Mouse (Mus musculus) left cerebral cortex, postnatal 25 days (tissue): ENCODE measurements around the gene 2210418O10Rik. TPM values are rescaled to one million over a fixed set of nuclear protein-coding genes. Genes with fewer than 3 reads are reported as not detected.
"Not testable (repeated sequence)": the region's sequence is repeated elsewhere in the genome, so short reads cannot be mapped to it uniquely, and the experiment has no call there.

Experiments
- DNase-seq, 2 experiments: peaks; one replicate each; pipeline ENCODE4 v3.0.0; 2022; ENCODE audit warnings: low spot score in 2 of 2, mixed read lengths in 1 of 2
- intact Hi-C: fragments of 180-260 bp; cut with DNase I; formaldehyde crosslinking; loops from one replicate; pipeline ENCODE4 v1.15.1; 2025
- total RNA-seq, 2 experiments: library from RNA; stranded (reverse); gene quantifications; 2 replicates each; pipeline ENCODE4 v1.2.3; 2021

Gene 2210418O10Rik
- total RNA-seq, result 10 to 100 TPM in 1 of 2 experiments, 1 to 10 TPM in 1; 4.0 to 14.9 TPM

GRCm38 (mm10) chr2:176226269-176226668 lies at the start of gene 2210418O10Rik:
2210418O10Rik (plus strand) TSS chr2:176226569.
- DNase-seq, intact Hi-C loops: not testable (repeated sequence)

DNA sequence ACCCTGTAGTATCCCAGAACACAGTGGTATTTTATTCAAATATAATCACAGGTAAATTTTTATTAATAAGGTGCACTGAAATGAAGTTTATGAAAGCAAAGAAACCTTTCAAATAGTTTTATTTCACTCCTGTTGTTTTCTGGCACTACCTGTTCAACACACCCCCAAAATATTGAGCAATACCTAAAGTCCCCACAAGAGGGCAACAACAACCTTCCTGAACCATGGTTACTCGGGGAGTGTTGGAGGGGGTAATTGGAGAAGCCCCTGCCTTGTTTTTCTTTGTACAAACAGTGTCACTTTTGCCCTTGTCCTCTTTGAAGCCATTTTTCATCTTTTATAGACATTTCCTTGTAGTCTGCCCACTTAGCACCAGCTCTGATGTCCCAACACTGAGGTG lies 22.1 kb downstream of the 2210418O10Rik start:
- not testable (repeated sequence) for DNase-seq

More for the DNA sequence above, 22.1 kb downstream of the 2210418O10Rik start:
- intact Hi-C loops, result not testable (repeated sequence)

Other genes starting within 250 kb of the 2210418O10Rik start
- 1 to 10 TPM; 5.6 to 5.9 TPM for gene Gm2004, start 76.7 kb upstream of the 2210418O10Rik start, total RNA-seq
- not detected for gene Gm11009, start 92.9 kb downstream of the 2210418O10Rik start, total RNA-seq
- gene Gm14435, start 197.0 kb downstream of the 2210418O10Rik start, total RNA-seq, result 10 to 100 TPM; 11.7 to 13.0 TPM